Mouse (Mus musculus): ENCODE measurements at regions not wholly inside any gene's neighbourhood (a gene's known extent, or its start where the extent isn't known, plus 50 kb on each side); places are given as distances from the start of the nearest gene placed in this dataset.

DNA sequence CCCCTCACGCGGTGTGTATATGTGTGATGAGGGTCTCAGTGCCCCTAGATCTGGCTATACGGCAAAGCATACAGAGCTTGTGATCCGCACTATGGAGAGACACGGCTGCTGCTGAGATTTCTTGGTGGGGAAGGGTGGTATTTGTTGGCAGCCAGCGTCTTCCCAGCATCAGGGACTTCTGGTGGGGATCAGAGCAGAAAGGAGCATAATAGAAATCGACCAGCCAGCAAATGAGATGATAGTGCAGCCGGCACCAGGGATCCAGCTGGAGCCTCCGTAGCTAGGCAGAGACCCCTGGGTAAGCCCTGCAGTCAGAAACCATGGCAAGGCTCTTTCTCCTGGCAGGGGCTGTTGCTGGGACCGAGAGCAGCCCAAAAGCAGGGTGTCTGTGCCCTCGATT, 425.2 kb upstream of the Kcnab2 start:
- TF ChIP-seq CTCF (IDR thresholded peaks at IDR 0.05; ENCODE audit: insufficient read depth, low read length) (no peak), POLR2A (IDR thresholded peaks at IDR 0.05; ENCODE audit: borderline replicate concordance, extremely low read depth, low read depth, low read length) (no peak)
- H3K4me1 ChIP-seq (ENCODE audit: control insufficient read depth, insufficient read depth, low read length): no peaks in the 10 kb centered on the region
- no peak overlapping the region for H3K4me3 ChIP-seq (replicated peaks; ENCODE audit: extremely low read depth, low read depth, low read length)
- DNase-seq: no peak
- WGBS: 76% methylated on average over 11 of the region's 11 CpGs

GRCm38 (mm10) chr4:152900049-152900448, 422.4 kb upstream of the Kcnab2 start:
- TF ChIP-seq POLR2A (IDR thresholded peaks at IDR 0.05; ENCODE audit: borderline replicate concordance, extremely low read depth, low read depth, low read length) (no peak), CTCF (IDR thresholded peaks at IDR 0.05; ENCODE audit: insufficient read depth, low read length) (no peak)
- WGBS: 71% methylated on average over 4 of the region's 4 CpGs
- no peak for DNase-seq
- Histone ChIP-seq H3K4me1 (ENCODE audit: control insufficient read depth, insufficient read depth, low read length) (no peaks in the 10 kb centered on the region), H3K4me3 (replicated peaks; ENCODE audit: extremely low read depth, low read depth, low read length) (no peak overlapping the region)

DNA sequence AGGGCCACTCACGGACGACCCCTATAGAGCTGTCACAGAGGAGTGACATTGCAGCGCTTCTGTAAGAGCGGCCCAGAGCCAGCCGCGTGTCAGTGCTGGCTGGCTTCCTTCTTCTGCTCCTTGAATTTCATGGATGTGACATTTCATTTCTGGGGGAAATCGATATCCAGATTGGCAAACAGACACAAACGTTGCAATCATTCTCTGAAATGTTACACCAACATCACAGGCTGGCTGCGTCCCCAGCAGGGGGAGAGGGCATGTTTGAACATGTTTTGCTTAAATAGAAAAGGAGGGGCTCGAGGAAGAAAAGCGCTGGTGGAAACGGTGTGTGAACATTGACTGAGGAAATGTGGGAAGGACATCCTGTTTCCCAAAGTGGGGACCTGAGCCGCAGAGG, 417.4 kb upstream of the Kcnab2 start:
- no peaks in the 10 kb centered on the region for H3K4me1 ChIP-seq (ENCODE audit: control insufficient read depth, insufficient read depth, low read length)
- WGBS: 58% methylated on average over 13 of the region's 13 CpGs
- no peak overlapping the region for H3K4me3 ChIP-seq (replicated peaks; ENCODE audit: extremely low read depth, low read depth, low read length)
- TF ChIP-seq CTCF (IDR thresholded peaks at IDR 0.05; ENCODE audit: insufficient read depth, low read length) (no peak), POLR2A (IDR thresholded peaks at IDR 0.05; ENCODE audit: borderline replicate concordance, extremely low read depth, low read depth, low read length) (no peak)
- no peak for DNase-seq

GRCm38 (mm10) chr4:152892997-152893396, 415.3 kb upstream of the Kcnab2 start:
- no peak for DNase-seq
- 76% methylated on average over 3 of the region's 3 CpGs for WGBS
- H3K4me3 ChIP-seq (replicated peaks; ENCODE audit: extremely low read depth, low read depth, low read length): no peak overlapping the region
- no peaks in the 10 kb centered on the region for H3K4me1 ChIP-seq (ENCODE audit: control insufficient read depth, insufficient read depth, low read length)
- TF ChIP-seq POLR2A (IDR thresholded peaks at IDR 0.05; ENCODE audit: borderline replicate concordance, extremely low read depth, low read depth, low read length): no peak
- no peak for TF ChIP-seq CTCF (IDR thresholded peaks at IDR 0.05; ENCODE audit: insufficient read depth, low read length)

DNA sequence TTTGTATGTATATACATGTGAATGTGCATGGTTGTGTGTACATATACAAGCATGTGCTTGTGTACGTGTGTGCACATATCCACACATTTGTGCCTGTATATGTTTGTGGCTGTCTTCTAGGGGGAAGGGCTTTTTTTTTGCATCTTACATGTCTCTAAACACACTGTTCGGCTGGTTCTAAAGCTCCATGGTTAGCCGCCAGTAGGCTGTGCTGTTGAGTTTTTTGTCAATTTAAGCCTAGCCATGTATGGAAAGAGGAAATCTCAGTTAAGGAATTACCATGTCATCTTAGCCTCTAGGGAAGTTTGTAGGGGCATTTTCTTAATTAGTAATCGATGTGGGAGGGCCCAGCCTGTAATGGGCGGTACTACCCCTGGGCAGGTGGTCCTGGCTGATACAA, 411.5 kb upstream of the Kcnab2 start:
- Histone ChIP-seq H3K4me3 (replicated peaks; ENCODE audit: extremely low read depth, low read depth, low read length) (no peak overlapping the region), H3K4me1 (ENCODE audit: control insufficient read depth, insufficient read depth, low read length) (no peaks in the 10 kb centered on the region)
- TF ChIP-seq CTCF (IDR thresholded peaks at IDR 0.05; ENCODE audit: insufficient read depth, low read length) (no peak), POLR2A (IDR thresholded peaks at IDR 0.05; ENCODE audit: borderline replicate concordance, extremely low read depth, low read depth, low read length) (no peak)
- 79% methylated on average over 5 of the region's 5 CpGs for WGBS
- DNase-seq: no peak

GRCm38 (mm10) chr4:152888306-152888705, 410.6 kb upstream of the Kcnab2 start:
- no peak overlapping the region for H3K4me3 ChIP-seq (replicated peaks; ENCODE audit: extremely low read depth, low read depth, low read length)
- no peak for DNase-seq
- no peaks in the 10 kb centered on the region for H3K4me1 ChIP-seq (ENCODE audit: control insufficient read depth, insufficient read depth, low read length)
- TF ChIP-seq POLR2A (IDR thresholded peaks at IDR 0.05; ENCODE audit: borderline replicate concordance, extremely low read depth, low read depth, low read length) (no peak), CTCF (IDR thresholded peaks at IDR 0.05; ENCODE audit: insufficient read depth, low read length) (no peak)
- WGBS: 45% methylated on average over 14 of the region's 14 CpGs

DNA sequence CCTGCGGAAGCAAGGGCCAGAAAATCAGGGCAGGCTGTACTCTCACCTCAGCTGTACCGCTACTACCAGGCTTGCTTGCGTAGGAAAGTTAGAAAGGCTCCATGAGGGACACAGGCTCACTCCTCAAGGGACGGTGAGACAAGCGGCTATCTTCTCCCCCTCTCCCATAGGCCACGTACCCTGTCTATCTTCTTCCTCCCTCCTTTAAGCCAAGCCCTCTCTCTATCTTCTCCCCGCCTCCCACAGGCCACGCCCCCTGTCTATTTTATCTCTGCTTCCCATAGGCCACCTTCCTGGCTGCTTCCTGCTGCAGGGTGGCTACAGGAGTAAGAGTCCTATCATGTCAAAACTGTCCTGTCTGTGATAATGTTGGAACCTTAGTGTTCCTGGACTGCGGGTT, 409.1 kb upstream of the Kcnab2 start:
- TF ChIP-seq CTCF (IDR thresholded peaks at IDR 0.05; ENCODE audit: insufficient read depth, low read length): no peak
- no peak for TF ChIP-seq POLR2A (IDR thresholded peaks at IDR 0.05; ENCODE audit: borderline replicate concordance, extremely low read depth, low read depth, low read length)
- WGBS: 67% methylated on average over 9 of the region's 9 CpGs

GRCm38 (mm10) chr4:152881433-152881930, 403.8 kb upstream of the Kcnab2 start:
- Histone ChIP-seq H3K4me1 (ENCODE audit: control insufficient read depth, insufficient read depth, low read length) (no peaks in the 10 kb centered on the region), H3K4me3 (replicated peaks; ENCODE audit: extremely low read depth, low read depth, low read length) (no peak overlapping the region)
- no peak for DNase-seq
- no peak for TF ChIP-seq POLR2A (IDR thresholded peaks at IDR 0.05; ENCODE audit: borderline replicate concordance, extremely low read depth, low read depth, low read length)
- TF ChIP-seq CTCF (IDR thresholded peaks at IDR 0.05; ENCODE audit: insufficient read depth, low read length): no peak

More for the DNA sequence above, 409.1 kb upstream of the Kcnab2 start:
- Histone ChIP-seq H3K4me1 (ENCODE audit: control insufficient read depth, insufficient read depth, low read length) (no peaks in the 10 kb centered on the region), H3K4me3 (replicated peaks; ENCODE audit: extremely low read depth, low read depth, low read length) (no peak overlapping the region)
- no peak for DNase-seq

- TF ChIP-seq POLR2A (IDR thresholded peaks at IDR 0.05; ENCODE audit: borderline replicate concordance, extremely low read depth, low read depth, low read length): no peak
- TF ChIP-seq CTCF (IDR thresholded peaks at IDR 0.05; ENCODE audit: insufficient read depth, low read length): no peak
- DNase-seq: no peak
- Histone ChIP-seq H3K4me1 (ENCODE audit: control insufficient read depth, insufficient read depth, low read length) (no peaks in the 10 kb centered on the region), H3K4me3 (replicated peaks; ENCODE audit: extremely low read depth, low read depth, low read length) (no peak overlapping the region)
- 88% methylated on average over 2 of the region's 2 CpGs for WGBS
Observed at GRCm38 (mm10) chr4:152880368-152880767, 402.7 kb upstream of the Kcnab2 start.

GRCm38 (mm10) chr4:152878941-152879340, 401.3 kb upstream of the Kcnab2 start:
- 55% methylated on average over 14 of the region's 14 CpGs for WGBS
- no peak for TF ChIP-seq CTCF (IDR thresholded peaks at IDR 0.05; ENCODE audit: insufficient read depth, low read length)
- no peak for TF ChIP-seq POLR2A (IDR thresholded peaks at IDR 0.05; ENCODE audit: borderline replicate concordance, extremely low read depth, low read depth, low read length)
- DNase-seq: no peak
- H3K4me3 ChIP-seq (replicated peaks; ENCODE audit: extremely low read depth, low read depth, low read length): no peak overlapping the region
- H3K4me1 ChIP-seq (ENCODE audit: control insufficient read depth, insufficient read depth, low read length): no peaks in the 10 kb centered on the region
